Mouse (Mus musculus): ENCODE results near the gene Prr14l. TPM values are rescaled to one million over a fixed set of nuclear protein-coding genes. Genes with fewer than 3 reads are reported as not detected.
A peak's percentile ranks its signal among the peaks of the same experiment; 100 is the strongest.
"Not testable (repeated sequence)": the region's sequence is repeated elsewhere in the genome, so short reads cannot be mapped to it uniquely, and the experiment has no call there.

Prr14l gene
- polyA plus RNA-seq, 1 experiment from 2014 or later = 13.8 TPM

DNA sequence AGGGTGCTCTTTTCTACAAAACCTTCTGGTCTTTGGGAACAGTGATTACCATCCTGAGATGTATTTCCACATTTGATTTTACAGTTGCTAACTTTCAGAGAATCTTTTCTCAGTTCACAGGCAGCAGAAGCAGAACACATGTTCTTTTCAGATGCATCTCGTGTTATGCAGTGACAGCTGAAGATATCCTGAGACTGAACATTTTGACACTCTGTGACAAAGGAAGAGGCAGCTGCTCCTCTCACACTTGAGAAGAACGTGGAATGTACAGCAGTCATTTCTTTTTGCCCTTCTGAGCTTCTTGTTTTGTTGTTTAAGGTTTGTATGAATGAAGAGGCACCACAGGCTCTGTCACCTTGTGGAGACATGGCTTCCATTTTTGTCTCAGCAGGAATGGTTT, 24.0 kb downstream of the Prr14l start:
- DNase-seq (ENCODE audit: low spot score) (no peak), ATAC-seq (ENCODE audit: insufficient number of reproducible peaks, low FRiP score, low TSS enrichment, low read depth) (no peak)
- H3K27me3 ChIP-seq (ENCODE audit: control insufficient read depth, insufficient read depth, low read length) = no peaks in the 10 kb centered on the region
- H3K27ac ChIP-seq (replicated peaks; ENCODE audit: low read depth, low read length) = no peak overlapping the region
- H3K9me3 ChIP-seq (ENCODE audit: control insufficient read depth, low read length) = no peaks in the 10 kb centered on the region
- H3K36me3 ChIP-seq (ENCODE audit: control insufficient read depth, insufficient read depth, low read length) = peaks cover 15% of the 10 kb centered on the region
- H3K4me3 ChIP-seq (ENCODE audit: low read depth, low read length) = no peak overlapping the region
- H3K4me1 ChIP-seq (ENCODE audit: control insufficient read depth, insufficient read depth, low read length) = no peaks in the 10 kb centered on the region
- H3K9ac ChIP-seq (ENCODE audit: low read length) = no peak overlapping the region
- H3K4me2 ChIP-seq (ENCODE audit: low read depth, severe bottlenecking) = no peak overlapping the region
- WGBS = 92% methylated on average over 2 of the region's 2 CpGs

DNA sequence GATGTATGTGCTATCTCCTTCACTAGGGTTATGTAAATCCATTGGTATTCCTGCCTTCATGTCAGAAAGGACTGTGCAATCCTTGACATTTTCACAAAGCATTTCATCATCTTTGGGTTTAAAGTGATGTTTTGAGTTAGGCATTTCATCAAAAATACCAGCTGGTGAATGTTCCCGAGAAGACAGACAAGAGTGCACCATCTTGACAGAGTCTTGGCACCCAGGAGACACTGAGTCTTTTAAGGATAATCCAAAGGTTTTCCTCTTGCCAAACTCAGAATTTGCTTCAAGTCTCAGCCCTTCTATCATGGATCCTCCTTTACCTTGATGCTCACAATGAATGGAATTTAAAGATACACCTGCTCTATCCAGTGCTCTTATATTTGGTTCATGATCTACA, 25.3 kb downstream of the Prr14l start:
- not testable (repeated sequence) for H3K4me2 ChIP-seq (ENCODE audit: low read depth, severe bottlenecking); H3K27me3 ChIP-seq (ENCODE audit: control insufficient read depth, insufficient read depth, low read length); ATAC-seq (ENCODE audit: insufficient number of reproducible peaks, low FRiP score, low TSS enrichment, low read depth); DNase-seq (ENCODE audit: low spot score); H3K4me3 ChIP-seq (ENCODE audit: low read depth, low read length); H3K4me1 ChIP-seq (ENCODE audit: control insufficient read depth, insufficient read depth, low read length); H3K9me3 ChIP-seq (ENCODE audit: control insufficient read depth, low read length); H3K27ac ChIP-seq (replicated peaks; ENCODE audit: low read depth, low read length); H3K9ac ChIP-seq (ENCODE audit: low read length)
- WGBS = 98% methylated on average over 1 of the region's 1 CpGs
- peaks cover 13% of the 10 kb centered on the region for H3K36me3 ChIP-seq (ENCODE audit: control insufficient read depth, insufficient read depth, low read length)

DNA sequence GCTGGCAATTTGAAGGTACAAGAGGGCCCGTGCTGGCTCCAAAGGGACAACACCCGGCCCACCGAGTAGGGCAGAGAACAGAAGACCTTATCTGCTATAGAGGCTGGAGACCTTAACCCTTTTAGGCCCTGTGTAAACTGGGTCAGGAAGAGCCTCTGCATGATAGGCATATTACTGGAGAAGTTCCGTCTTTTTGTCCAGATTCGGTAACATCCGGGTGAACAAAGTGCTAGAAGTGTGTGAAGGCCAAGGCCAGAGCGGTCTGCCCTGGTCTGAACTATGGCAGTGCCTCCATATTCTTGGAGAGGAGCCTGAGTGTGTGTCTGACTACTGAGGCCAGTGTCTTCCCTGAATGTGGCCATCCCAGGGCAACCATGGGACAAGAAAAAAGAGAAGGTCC, 27.0 kb downstream of the Prr14l start, which contains the start of gene Gm20671:
Gene Gm20671, minus strand, starts transcription at position 101 of the 400 bp plus-strand sequence.
- Histone ChIP-seq H3K27ac (replicated peaks; ENCODE audit: low read depth, low read length) (no peak within 1 kb of the TSS), H3K27me3 (ENCODE audit: control insufficient read depth, insufficient read depth, low read length) (no peaks in the 10 kb centered on the region), H3K4me2 (ENCODE audit: low read depth, severe bottlenecking) (no peak within 1 kb of the TSS), H3K36me3 (ENCODE audit: control insufficient read depth, insufficient read depth, low read length) (peaks cover 16% of the 10 kb centered on the region), H3K9me3 (ENCODE audit: control insufficient read depth, low read length) (no peaks in the 10 kb centered on the region), H3K4me3 (ENCODE audit: low read depth, low read length) (no peak within 1 kb of the TSS), H3K4me1 (ENCODE audit: control insufficient read depth, insufficient read depth, low read length) (no peaks in the 10 kb centered on the region), H3K9ac (ENCODE audit: low read length) (no peak within 1 kb of the TSS)
- ATAC-seq (ENCODE audit: insufficient number of reproducible peaks, low FRiP score, low TSS enrichment, low read depth) (no peak), DNase-seq (ENCODE audit: low spot score) (no peak)
- 92% methylated on average over 7 of the region's 7 CpGs for WGBS

DNA sequence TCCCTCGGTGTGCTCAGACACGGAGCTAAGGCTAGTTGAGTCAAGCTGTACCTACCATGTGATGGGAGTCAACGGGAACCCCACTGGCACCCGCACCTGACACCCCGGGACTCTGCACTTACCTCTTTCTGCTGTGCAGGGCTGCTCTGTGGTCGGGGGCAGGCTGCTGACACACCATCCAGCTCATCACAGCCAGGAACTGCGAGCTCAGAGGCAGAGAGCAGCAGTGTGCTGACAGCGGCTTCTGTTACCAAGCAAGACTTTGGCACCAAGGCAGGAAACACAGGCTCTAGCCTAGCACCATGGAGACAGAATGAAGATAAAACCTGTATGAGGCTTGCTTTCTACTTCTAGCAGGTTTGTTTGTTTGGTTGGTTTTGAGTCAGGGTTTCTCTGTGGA, 33.6 kb downstream of the Prr14l start:
- Histone ChIP-seq H3K36me3 (ENCODE audit: control insufficient read depth, insufficient read depth, low read length) (peaks cover 21% of the 10 kb centered on the region; the same call in 1 of the 2 replicates), H3K9ac (ENCODE audit: low read length) (no peak overlapping the region), H3K27ac (replicated peaks; ENCODE audit: low read depth, low read length) (no peak overlapping the region), H3K4me1 (ENCODE audit: control insufficient read depth, insufficient read depth, low read length) (no peaks in the 10 kb centered on the region), H3K4me3 (ENCODE audit: low read depth, low read length) (no peak overlapping the region), H3K9me3 (ENCODE audit: control insufficient read depth, low read length) (no peaks in the 10 kb centered on the region), H3K4me2 (ENCODE audit: low read depth, severe bottlenecking) (no peak overlapping the region), H3K27me3 (ENCODE audit: control insufficient read depth, insufficient read depth, low read length) (no peaks in the 10 kb centered on the region)
- no peak for ATAC-seq (ENCODE audit: insufficient number of reproducible peaks, low FRiP score, low TSS enrichment, low read depth)
- DNase-seq (ENCODE audit: low spot score) = no peak
- 95% methylated on average over 8 of the region's 8 CpGs for WGBS

DNA sequence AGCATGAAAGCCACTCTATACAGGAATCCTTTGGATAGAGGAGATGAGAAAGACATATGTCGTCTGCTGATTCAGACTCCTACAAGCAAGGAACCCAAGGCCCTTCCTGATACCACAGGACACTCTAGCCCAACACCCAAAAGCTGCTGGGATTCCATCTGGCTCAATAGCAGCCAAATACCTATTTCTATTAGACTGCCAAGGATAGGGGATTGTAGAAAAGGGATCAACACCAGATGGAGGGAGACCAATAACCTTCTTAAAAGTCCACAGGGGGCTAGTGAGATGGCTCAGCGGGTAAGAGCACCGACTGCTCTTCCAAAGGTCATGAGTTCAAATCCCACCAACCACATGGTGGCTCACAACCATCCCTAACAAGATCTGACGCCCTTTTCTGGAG, 38.7 kb downstream of the Prr14l start:
- Histone ChIP-seq H3K4me3 (ENCODE audit: low read depth, low read length) (no peak overlapping the region), H3K9ac (ENCODE audit: low read length) (no peak overlapping the region), H3K9me3 (ENCODE audit: control insufficient read depth, low read length) (no peaks in the 10 kb centered on the region), H3K4me2 (ENCODE audit: low read depth, severe bottlenecking) (no peak overlapping the region), H3K36me3 (ENCODE audit: control insufficient read depth, insufficient read depth, low read length) (peaks cover 9% of the 10 kb centered on the region; the same call in 1 of the 2 replicates), H3K4me1 (ENCODE audit: control insufficient read depth, insufficient read depth, low read length) (no peaks in the 10 kb centered on the region), H3K27ac (replicated peaks; ENCODE audit: low read depth, low read length) (no peak overlapping the region), H3K27me3 (ENCODE audit: control insufficient read depth, insufficient read depth, low read length) (no peaks in the 10 kb centered on the region)
- no peak for DNase-seq (ENCODE audit: low spot score)
- WGBS = 92% methylated on average over 4 of the region's 4 CpGs
- ATAC-seq (ENCODE audit: insufficient number of reproducible peaks, low FRiP score, low TSS enrichment, low read depth) = no peak

DNA sequence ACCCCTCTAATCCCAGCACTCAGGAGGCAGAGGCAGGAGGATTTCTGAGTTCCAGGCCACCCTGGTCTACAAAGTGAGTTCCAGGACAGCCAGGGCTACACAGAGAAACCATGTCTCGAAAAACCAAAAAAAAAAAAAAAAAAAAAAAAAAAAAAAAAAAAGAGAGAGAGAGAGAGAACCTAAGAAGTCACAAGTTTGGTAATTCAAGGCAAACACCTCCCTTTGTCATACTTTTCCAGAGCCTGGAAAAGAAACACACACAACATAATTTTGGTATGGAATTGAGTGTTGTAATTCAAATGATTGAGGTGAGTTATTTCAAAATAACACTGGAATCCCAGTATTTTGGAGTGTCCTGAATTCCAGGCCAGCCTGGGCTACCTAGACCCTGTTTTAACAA, 67.6 kb downstream of the Prr14l start:
- not testable (repeated sequence) for DNase-seq (ENCODE audit: low spot score); H3K9me3 ChIP-seq (ENCODE audit: control insufficient read depth, low read length); ATAC-seq (ENCODE audit: insufficient number of reproducible peaks, low FRiP score, low TSS enrichment, low read depth); H3K4me2 ChIP-seq (ENCODE audit: low read depth, severe bottlenecking); H3K27me3 ChIP-seq (ENCODE audit: control insufficient read depth, insufficient read depth, low read length); H3K4me1 ChIP-seq (ENCODE audit: control insufficient read depth, insufficient read depth, low read length); H3K36me3 ChIP-seq (ENCODE audit: control insufficient read depth, insufficient read depth, low read length); H3K4me3 ChIP-seq (ENCODE audit: low read depth, low read length); H3K9ac ChIP-seq (ENCODE audit: low read length); H3K27ac ChIP-seq (replicated peaks; ENCODE audit: low read depth, low read length)
- WGBS = 95% methylated on average over 1 of the region's 1 CpGs

DNA sequence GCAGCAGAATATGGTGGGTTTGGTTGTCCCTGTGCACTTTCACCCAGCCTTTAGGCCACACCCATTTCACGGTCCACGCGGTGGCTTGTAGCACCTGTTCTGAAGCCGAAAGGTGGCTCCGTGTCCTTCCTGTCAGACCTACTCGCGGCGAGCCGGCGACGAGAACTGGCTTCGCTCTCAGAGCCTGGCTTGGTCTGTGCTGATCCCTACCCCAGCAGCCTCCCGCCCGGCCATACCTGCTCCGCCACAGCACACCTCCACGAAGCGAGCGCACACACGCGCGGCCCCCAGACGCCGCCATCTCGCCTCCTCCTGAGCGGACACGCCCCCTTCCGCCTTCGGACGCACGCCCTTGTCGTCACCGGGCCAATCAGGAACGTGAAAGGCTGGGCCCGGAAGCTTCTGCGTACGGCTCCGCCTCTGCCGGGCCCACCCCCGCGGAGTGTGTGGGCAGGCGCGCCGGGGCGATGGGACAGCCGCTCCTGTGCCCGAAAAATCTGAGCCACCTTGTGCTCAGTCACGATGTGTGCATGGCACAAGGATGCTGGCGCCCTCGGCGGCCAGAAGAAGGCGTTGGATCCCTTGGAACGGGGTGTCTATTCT, 68.6 kb downstream of the Prr14l start, which contains the start of gene Pisd:
Gene Pisd, minus strand, starts transcription at position 334 of the 603 bp plus-strand sequence.
- Histone ChIP-seq H3K27me3 (ENCODE audit: control insufficient read depth, insufficient read depth, low read length) (no peaks in the 10 kb centered on the region), H3K4me3 (ENCODE audit: low read depth, low read length) (peak within 1 kb of the TSS; percentile 66), H3K27ac (replicated peaks; ENCODE audit: low read depth, low read length) (no peak within 1 kb of the TSS), H3K36me3 (ENCODE audit: control insufficient read depth, insufficient read depth, low read length) (peaks cover 2% of the 10 kb centered on the region; the same call in 1 of the 2 replicates), H3K9me3 (ENCODE audit: control insufficient read depth, low read length) (no peaks in the 10 kb centered on the region), H3K9ac (ENCODE audit: low read length) (peak within 1 kb of the TSS; percentile 62), H3K4me1 (ENCODE audit: control insufficient read depth, insufficient read depth, low read length) (no peaks in the 10 kb centered on the region), H3K4me2 (ENCODE audit: low read depth, severe bottlenecking) (peak within 1 kb of the TSS; percentile 76)
- peak; percentile 93 for DNase-seq (ENCODE audit: low spot score)
- under 1% methylated on average over 52 of the region's 52 CpGs for WGBS
- peak; percentile 97 for ATAC-seq (ENCODE audit: insufficient number of reproducible peaks, low FRiP score, low TSS enrichment, low read depth)

DNA sequence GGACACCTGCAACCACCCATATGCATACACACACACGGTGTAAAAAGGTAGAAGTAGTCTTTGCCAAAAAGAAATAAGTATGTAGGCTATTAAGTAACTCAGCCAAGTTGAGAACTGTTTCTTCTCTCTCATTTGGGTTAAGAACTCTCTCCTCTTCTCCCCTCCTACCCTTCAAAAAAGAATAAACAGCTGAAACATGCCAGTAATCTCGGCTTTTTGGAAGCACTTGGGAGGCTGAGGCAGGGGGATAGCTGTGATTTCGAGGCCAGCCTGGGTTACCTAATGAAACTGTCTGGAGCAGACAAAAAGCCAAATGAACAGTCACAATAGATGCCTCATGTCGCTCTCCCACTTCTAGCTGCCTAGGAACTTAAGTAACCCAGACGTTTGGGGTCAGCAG, 69.3 kb downstream of the Prr14l start:
- ATAC-seq (ENCODE audit: insufficient number of reproducible peaks, low FRiP score, low TSS enrichment, low read depth) (no peak), DNase-seq (ENCODE audit: low spot score) (no peak)
- Histone ChIP-seq H3K4me1 (ENCODE audit: control insufficient read depth, insufficient read depth, low read length) (no peaks in the 10 kb centered on the region), H3K4me2 (ENCODE audit: low read depth, severe bottlenecking) (peak overlapping the region; percentile 76), H3K27ac (replicated peaks; ENCODE audit: low read depth, low read length) (no peak overlapping the region), H3K4me3 (ENCODE audit: low read depth, low read length) (peak overlapping the region; percentile 66), H3K9me3 (ENCODE audit: control insufficient read depth, low read length) (no peaks in the 10 kb centered on the region), H3K27me3 (ENCODE audit: control insufficient read depth, insufficient read depth, low read length) (no peaks in the 10 kb centered on the region), H3K36me3 (ENCODE audit: control insufficient read depth, insufficient read depth, low read length) (peaks cover 2% of the 10 kb centered on the region; the same call in 1 of the 2 replicates), H3K9ac (ENCODE audit: low read length) (peak overlapping the region; percentile 62)
- 28% methylated on average over 5 of the region's 5 CpGs for WGBS

DNA sequence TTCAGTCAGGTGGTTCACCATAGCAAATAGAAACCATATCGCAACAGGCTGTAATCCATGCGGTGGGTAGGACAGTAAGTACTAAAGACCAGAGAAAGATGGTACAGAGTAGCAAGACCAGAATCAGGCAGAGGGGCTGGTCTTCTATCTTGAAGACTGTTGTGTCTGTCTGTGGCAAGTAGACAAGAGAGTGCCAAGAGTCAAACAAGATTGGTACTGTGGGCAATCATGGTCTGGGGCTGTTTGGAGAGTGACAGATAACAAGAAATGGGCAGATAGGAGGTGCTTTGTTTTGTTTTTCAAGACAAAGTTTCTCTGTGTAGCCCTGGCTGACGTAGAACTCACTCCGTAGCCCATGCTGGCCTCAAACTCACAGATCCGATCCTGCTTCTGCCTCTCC, 72.5 kb downstream of the Prr14l start:
- DNase-seq (ENCODE audit: low spot score) = no peak
- 96% methylated on average over 5 of the region's 5 CpGs for WGBS
- Histone ChIP-seq H3K27ac (replicated peaks; ENCODE audit: low read depth, low read length) (no peak overlapping the region), H3K4me1 (ENCODE audit: control insufficient read depth, insufficient read depth, low read length) (no peaks in the 10 kb centered on the region), H3K9me3 (ENCODE audit: control insufficient read depth, low read length) (no peaks in the 10 kb centered on the region), H3K27me3 (ENCODE audit: control insufficient read depth, insufficient read depth, low read length) (no peaks in the 10 kb centered on the region), H3K4me2 (ENCODE audit: low read depth, severe bottlenecking) (no peak overlapping the region), H3K9ac (ENCODE audit: low read length) (no peak overlapping the region), H3K4me3 (ENCODE audit: low read depth, low read length) (no peak overlapping the region), H3K36me3 (ENCODE audit: control insufficient read depth, insufficient read depth, low read length) (no peaks in the 10 kb centered on the region)
- ATAC-seq (ENCODE audit: insufficient number of reproducible peaks, low FRiP score, low TSS enrichment, low read depth) = no peak
